Mouse (Mus musculus) heart, postnatal 10 days (tissue): ENCODE measurements around the gene Gss. TPM values are rescaled to one million over a fixed set of nuclear protein-coding genes. Genes with fewer than 3 reads are reported as not detected.
"Not testable (repeated sequence)": the region's sequence is repeated elsewhere in the genome, so short reads cannot be mapped to it uniquely, and the experiment has no call there.

ENCODE experiments used
- DNase-seq, 2 experiments: peaks; one replicate each; pipeline ENCODE4 v3.0.0; 2021
- intact Hi-C: fragments of 180-260 bp; cut with DNase I; formaldehyde crosslinking; loops from one replicate; pipeline ENCODE4 v1.15.1; 2025
- total RNA-seq, 2 experiments: library from RNA; stranded (reverse); gene quantifications; 2 replicates each; pipeline ENCODE4 v1.2.3; 2021

Gene Gss
- total RNA-seq, 2 experiments from 2014 or later, result 14.1 to 17.7 TPM

DNA sequence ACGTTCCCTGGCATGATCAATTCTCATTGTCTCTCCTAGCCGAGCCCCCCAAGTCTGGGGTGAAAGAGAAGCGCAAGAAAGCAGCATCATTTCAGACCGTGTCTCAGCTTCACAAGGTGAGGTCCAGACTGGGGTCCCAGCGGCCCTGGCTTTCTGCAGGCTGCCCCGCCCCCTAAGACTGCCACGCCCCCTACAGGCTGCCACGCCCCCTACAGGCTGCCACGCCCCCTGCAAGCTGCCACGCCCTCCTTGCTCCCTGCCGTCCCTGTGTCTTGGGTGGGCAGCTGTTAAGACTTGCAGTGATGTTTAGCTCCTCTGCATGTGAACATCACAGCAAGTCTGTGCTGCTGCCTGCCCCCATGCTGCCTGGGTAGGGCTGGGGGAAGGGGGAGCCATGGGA is 30.0 kb upstream of the Gss start:
- intact Hi-C loops, result no loop called here
- DNase-seq, result no peak

DNA sequence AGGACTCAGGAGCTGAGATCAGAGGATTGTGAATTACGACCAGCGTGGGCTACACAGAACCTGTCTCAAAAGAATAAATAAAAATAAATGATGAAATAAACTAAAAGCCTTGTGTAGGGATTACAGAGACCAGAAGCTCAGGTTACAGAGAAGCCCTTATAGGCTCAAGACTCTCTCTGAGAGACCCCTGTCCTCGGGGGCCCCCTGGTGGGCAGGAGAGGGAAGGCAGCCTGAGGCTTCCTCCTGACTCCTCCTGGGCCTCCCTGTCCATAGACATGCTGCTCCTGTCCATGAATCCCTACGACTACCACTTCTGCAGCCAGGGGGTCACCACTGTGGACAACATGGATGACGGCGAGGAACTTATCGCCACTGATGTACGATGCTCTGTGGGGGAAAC is 27.2 kb upstream of the Gss start:
- intact Hi-C loops, result loop anchor here (1.0 kb wide), 1 partner anchor 104 kb away; no protein-coding TSS in a partner anchor
- DNase-seq, result peak; percentile 90 to 95

DNA sequence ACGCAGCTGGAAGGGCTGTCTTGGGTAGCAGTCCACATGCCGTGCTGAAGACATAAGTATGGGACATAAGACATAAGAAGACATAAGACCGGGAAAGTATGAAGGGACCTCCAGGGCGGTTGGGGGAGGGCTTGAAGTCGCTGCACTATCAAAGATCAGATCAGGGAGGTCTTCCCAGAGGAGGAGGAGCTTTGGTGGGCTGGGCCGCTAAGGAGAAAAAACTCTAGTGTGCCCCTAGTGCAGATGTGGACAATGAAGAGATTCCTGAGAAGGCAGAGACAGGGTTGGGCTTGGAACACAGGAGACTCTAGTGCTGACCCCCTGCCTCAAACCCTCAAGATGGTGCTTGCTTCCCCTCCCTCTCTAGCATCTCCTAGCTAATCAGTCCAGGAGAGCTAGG is 24.4 kb upstream of the Gss start:
- intact Hi-C loops, result no loop called here
- no peak for DNase-seq

DNA sequence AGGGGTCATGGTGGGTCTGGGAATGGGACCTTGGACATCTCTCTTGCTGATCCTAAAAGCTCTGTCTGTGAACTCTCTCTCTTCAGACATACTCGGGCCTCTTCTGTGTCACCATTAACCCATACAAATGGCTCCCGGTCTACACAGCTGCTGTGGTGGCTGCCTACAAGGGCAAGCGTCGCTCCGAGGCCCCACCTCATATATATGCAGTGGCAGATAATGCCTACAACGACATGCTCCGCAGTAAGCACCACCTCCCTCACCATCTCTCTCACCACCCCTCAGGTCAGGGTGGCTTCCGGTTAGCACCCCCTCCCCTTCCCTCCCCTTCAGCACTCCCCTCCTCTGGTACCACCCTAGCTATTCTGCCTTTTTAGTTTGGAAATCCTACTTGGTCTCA is 21.3 kb upstream of the Gss start:
- DNase-seq, result no peak
- intact Hi-C loops, result no loop called here

DNA sequence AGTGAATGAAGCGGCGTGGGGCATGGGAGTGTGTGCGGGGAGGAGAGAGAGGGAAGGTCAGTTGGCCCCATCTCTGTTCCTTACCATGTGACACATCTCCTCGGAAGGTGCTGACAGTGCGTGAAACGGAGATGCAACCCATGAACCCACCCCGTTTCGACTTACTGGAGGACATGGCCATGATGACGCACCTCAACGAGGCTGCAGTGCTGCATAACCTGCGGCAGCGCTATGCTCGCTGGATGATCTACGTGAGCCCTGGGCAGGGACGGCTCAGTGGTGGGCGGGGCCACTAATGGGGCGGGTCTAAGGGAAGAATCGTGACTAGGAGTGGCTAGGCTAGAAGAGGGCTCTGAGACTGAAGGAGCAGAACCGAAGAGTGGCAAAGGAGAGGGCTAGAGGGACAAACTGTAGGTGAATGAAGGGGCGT is 20.7 kb upstream of the Gss start:
- peak; percentile 77 to 80 for DNase-seq
- intact Hi-C loops, result no loop called here

DNA sequence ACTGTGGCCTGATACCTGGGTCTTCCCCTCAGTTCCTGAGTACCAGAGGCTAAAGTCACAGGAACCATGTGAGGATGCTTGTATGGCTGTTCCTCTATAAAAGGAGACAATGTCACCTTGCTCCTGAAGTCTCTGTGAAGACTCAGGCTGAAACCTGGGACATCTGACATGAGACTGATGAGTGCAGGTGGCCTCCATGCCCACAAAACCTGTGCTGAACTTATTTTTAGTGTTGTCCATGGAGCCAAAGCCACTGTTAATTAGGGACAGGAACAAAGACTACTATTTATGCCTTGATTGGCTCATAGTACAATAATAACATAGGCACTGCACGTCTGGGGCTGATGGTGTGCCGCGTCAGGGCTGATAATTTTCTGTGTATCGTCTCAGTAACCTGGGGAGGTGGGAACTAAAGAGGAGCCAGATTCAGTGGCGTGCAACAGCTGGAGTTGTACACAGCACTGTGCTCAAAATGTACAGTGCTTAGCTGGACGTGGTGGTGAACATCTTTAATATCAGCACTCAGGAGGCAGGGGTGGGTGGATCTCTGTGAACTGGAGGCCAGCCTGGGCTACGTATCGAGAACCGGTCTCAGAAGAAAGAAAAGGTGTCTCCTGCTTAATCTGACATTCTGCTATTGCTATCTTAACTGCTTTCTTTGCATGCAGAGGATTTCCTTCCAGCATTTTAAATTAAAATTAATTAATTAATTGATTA is 19.4 kb upstream of the Gss start:
- no peak for DNase-seq
- intact Hi-C loops, result no loop called here

DNA sequence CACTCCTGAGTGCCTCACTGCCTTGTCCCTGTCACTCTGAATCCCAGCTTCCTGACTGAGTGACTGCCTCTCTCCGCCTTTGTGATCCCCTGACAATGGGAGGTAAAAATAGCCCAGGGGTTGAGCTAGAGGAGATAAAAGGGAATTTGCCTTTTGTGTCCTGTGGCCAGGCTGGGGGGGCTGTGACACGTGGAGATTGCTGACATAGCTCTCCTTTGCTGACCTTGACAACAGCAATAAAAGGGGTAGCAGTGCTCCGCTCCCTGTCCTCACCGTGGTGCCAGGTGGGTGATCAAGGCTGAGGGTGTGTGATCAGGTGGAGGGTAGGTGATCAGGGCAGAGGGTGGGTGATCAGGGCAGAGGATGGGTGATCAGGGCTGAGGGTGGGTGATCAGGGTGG is 18.4 kb upstream of the Gss start, which contains the start of gene Myh7b:
Gene Myh7b, plus strand, starts transcription at position 235 of the 400 bp plus-strand sequence.
- intact Hi-C loops, result no loop called here
- peak; percentile 58 to 80 for DNase-seq

DNA sequence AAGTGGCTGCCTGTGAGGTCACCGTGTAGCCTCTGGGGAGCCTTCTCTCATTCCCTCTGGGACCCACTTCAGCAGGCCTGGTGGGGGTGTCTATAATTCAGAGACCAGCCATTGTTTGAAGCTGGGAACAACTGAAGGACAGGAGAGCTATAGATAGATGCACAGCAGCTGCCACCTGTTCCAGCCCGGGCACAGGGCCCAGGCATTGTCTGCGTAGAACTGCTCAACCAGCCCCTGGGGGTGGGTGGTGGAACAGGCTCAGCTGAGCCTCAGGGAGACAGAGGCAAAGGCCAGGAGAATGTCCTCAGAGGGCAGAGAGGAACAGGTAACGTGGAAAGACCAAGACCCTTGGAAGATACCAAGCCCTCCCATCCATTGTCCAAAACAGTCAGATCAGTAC is 13.8 kb upstream of the Gss start:
- intact Hi-C loops, result no loop called here
- DNase-seq, result peak; percentile 69 to 82

DNA sequence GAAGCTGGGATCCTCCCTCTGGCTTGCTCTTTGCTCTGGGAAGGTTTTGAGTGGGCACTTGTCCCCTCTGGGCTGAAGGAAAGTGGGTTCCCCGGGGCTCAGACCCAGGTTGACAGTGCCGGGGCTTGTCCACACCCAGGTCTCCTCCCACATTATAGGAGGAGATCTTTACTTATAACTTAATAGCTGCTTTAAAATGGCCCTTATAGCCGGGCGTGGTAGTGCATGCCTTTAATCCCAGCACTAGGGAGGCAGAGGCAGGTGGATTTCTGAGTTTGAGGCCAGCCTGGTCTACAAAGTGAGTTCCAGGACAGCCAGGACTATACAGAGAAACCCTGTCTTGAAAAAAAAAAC is 12.6 kb upstream of the Gss start:
- intact Hi-C loops, DNase-seq: not testable (repeated sequence)

DNA sequence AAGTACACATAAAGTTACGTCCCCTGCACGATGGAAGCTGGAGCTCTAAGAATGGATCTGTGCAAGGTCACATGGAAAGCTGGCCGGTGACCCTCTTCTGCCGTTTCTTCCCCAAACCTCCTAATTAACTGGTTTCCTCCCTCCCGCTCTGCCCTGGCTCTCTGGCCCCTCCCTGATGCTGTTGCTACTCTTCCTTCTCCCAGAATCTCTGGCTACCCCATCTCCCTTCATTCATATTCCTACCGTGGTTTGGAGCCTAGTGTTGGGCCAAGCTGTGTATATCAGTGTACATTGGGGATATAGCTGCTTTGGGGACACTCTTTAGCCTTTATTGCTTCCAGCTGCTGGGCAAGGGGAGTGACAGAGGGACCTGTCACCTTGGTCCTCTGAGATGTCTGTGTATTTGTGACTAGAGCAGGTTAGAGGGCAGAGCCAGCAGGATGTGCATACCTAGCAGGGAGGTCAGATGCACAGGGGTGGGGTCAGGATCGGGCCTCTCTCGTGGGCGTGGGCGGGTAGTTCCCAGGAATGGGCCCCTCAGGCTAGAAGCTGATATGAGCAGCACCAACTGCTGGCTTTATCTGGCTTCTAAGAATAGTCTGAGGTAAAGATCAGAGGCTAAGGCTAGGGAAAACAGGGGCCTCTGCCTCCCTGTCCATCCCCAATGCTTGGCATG is 12.1 kb upstream of the Gss start:
- no peak for DNase-seq
- intact Hi-C loops, result no loop called here

DNA sequence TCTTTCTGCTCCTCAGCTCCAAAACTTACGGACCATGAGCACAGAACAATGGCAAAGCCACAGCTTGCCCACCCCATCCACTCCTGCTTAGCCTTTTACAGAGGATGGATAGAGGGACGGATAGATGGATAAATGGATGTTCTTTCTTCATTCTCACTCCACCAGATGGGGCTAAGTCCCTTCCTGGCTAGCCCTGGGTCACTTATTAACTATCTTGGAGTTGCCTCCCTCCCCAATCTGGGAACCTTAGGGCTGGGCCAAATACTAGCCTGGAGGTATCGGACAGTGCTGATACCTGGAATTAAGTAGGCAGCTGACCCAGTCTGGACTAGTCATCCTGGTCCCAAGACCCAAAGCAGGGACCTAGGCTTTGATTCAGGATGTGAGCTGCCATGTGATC is 11.1 kb upstream of the Gss start:
- intact Hi-C loops, result no loop called here

DNA sequence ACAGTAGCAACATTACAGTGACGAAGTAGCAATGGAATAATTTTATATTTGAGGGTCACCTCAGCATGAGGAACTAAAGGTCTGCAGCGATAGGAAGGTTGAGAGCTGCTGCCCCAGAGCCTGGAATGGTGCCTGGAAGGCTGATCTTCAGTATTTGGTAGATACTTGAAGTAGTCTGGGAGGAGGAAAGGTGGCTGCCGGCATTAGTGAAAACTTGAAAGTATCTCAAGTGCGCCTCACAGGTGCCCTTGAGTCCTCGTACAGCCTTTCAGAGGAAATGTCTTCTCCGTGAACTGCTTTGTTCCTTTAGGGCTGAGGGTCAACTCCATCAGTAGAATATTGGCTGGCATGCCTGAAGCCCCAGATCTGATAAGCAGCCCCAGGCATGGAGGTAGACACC is 2.9 kb upstream of the Gss start:
- intact Hi-C loops, result no loop called here
- no peak for DNase-seq

More for the DNA sequence above, 11.1 kb upstream of the Gss start:
- DNase-seq, result no peak

DNA sequence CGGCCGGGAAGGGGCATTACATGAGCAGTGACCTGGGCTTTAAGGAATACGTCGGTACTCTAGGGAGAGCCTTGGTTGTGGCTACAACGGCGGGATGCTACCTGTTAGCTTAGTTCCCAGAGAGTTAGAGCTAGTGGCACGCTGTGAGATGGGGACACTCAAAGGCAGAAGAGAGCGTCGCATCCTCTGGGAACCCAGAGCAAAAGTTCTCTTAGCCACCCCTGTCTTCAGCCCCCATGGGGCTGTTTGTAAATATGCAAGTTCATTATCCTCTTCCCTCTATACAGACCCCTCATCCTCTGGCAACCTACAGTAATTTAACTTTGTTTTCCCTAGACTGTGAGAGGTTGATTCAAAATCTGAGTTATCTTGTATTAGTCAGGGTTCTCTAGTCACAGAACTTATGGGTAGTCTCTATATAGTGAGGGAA is 259 bp upstream of the Gss start:
- no peak for DNase-seq
- intact Hi-C loops, result no loop called here

DNA sequence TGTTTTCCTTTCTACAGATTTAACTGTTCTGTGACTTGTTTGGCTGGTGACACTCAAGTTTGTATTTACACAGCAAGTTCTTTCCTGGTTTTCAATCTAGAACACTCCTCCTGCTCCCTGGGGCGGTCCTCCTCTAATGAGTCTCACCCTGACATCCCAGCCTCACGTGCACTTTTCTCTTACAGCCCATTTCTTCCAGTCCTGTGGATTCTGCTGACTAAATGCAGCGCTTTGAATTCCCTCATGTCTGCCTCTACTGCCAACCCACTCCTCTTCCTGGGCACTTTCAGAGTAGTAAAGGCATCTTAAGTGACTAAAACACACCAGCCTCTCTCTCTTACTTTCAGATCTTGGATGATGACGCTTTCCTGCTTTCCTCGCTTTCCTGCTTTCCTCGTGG is 934 bp downstream of the Gss start:
- peak in 1 of 2 experiments; percentile 24 for DNase-seq
- intact Hi-C loops, result no loop called here

DNA sequence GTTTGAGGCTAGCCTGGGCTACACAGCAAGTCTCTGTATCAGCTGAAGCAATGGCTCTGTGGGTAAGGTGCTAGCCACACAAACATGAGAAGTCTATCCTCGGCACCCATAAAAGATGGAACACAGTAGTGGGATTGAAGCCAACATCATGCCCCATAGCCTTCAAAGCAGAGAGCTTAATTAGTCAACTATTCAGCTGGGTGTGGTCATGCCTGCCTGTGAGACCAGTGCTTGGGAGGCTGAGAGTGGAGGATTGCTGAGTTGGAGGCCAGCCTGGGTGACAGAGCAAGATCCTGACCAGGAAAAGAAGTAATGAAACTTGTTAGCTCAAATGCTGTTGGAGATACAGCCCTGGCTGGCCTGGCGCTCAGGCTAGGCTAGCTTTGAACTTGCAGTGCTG is 1.7 kb downstream of the Gss start:
- intact Hi-C loops, result no loop called here

DNA sequence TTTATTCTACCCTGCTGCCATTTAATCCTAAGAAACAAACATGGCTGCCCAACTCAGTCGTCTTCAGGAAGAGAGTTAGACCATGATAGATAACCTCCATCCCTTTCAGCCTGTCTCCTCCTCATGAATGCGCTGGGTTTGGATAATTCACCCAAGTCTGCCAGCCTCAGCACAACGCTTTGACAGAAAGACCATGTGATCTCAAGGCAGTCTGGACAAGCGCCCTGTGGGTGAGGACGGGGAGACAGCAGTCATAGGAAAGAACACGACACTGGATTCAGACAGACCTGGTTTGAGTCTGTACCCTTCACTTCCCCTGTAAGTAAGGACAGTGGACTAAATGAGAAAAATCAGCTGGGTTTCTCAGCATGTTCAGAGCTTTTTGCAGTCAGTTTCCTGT is 3.1 kb downstream of the Gss start:
- DNase-seq, result no peak

More for the DNA sequence above, 1.7 kb downstream of the Gss start:
- no peak for DNase-seq

DNA sequence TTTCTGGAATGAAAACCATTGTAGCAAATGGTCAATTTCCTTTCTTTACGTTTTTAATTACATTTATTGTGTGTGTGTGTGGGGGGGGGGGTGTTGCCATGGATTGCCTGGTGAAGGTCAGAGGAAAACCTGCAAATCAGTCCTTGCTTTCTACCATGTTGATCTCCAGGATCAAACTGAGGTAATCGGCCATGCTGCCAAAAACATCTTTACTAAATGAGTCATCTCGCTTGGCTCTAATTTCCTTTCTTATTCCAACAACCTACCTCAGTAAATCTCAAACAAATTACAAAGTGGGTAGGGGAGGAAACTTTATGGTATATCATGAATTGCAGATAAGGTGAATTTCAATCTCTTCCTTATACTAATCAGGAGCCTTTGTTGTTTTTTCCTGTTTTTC is 4.5 kb downstream of the Gss start:
- DNase-seq, result no peak
- intact Hi-C loops, result no loop called here

More for the DNA sequence above, 3.1 kb downstream of the Gss start:
- intact Hi-C loops, result no loop called here

DNA sequence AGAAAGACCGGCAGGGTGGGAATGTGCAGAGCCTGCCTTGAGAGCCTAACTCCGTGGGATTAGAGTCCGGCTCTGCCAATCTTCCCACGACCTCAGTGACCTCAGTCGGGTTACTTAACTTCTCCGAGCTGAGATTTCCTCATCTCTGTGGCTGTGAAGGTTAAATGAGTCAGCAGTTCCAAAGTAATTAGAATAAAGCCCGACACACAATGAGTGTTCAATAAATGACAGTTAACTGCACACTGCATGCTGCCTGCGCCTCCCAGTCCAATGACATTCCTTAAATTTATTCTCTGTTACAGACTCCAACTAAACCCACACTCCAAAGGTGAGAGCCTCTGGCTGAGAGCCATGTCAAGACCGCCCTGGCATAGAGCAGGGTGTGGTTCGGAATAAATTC is 7.1 kb downstream of the Gss start:
- intact Hi-C loops, result no loop called here
- DNase-seq, result no peak

DNA sequence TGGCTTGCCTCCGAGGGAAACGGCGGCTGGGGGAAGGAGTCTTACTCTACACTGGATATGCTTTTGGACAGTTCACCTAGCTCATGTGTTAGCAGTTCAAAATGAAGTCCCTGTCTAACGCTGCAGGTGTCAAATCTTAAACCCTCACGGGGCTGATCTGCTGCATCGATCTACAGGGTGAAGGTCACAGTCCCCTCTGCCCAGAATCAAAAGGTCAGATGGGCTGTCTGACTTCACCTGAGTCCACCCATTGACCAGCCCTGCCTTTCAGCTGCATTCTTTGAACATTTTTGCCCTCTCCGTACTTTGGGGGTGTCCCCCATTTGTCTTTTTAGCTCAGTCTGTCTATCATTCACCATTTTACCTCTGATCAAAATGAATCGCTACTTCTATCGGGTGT is 7.5 kb downstream of the Gss start:
- intact Hi-C loops, result no loop called here
- no peak for DNase-seq

DNA sequence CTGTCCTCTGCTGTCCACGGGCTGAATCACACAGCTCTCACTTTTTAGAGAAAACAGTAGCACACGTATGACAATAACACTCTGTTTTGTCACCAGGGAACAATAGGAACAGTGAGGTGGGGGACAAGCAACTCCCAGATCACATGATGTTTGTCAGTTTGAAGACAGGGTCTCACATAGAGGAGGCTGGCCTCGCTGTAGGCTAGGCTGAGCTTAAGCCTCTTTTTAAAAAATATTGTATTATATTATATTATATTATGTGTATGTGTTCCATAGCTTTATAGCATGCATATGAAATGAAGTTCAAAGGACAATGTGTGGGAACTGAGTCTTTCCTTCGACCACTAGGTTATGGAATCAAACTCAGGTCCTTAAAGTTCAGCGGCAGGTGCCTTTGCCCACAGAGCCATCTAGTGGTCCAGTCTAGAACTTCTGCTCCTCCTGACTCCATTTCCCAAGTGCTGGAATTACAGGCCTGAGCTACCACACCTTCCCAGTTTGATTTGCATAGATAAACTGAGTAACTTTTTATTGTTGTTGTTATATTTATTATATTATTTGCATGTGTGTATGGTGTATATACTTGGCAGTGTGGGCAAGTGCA is 8.6 kb downstream of the Gss start:
- DNase-seq, result peak; percentile 67 to 81
- intact Hi-C loops, result loop anchor here (1.0 kb wide), 1 partner anchor 68 kb away; no protein-coding TSS in a partner anchor

DNA sequence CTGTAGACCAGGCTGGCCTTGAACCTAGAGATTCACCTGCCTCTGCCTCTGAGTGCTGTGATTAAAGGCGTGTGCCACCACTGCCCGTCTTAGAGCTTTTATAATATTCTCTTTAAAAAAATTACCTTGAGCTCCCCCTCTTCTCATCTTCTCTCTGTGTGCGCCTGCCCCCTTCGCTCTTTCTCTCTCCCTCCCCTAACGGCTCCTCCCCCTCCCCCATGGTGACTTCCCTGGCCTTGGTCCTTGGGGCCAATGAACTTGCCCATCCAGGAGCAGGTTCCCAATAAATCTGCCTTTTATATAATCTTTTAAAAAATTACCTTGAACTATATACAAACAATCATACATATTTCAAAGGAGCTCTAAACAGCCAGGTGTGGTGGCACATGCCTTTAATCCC is 9.6 kb downstream of the Gss start:
- intact Hi-C loops, result no loop called here

More for the DNA sequence above, 9.6 kb downstream of the Gss start:
- DNase-seq, result no peak
